Mouse (Mus musculus) cerebellum, adult 2 months (tissue): ENCODE measurements around the gene Arhgef2. TPM values are rescaled to one million over a fixed set of nuclear protein-coding genes. Genes with fewer than 3 reads are reported as not detected.

Experiments used
- DNase-seq, 2 experiments: peaks; one replicate each; pipeline ENCODE4 v3.0.0; 2021
- H3K27ac ChIP-seq: fragments of 200-500 bp; 2 replicates; pipeline ENCODE4 v1.5.1; 2012; ENCODE audit warnings: low read length, control low read depth, inconsistent platforms; ENCODE audit not compliant: insufficient read depth
- H3K27me3 ChIP-seq: fragments of 200-500 bp; 2 replicates; pipeline ENCODE4 v1.6.1; 2012; ENCODE audit warnings: inconsistent platforms, mild to moderate bottlenecking, low read length, moderate library complexity; ENCODE audit not compliant: control insufficient read depth, insufficient read depth
- H3K4me1 ChIP-seq: fragments of 200-500 bp; 2 replicates; pipeline ENCODE4 v1.6.1; 2011; ENCODE audit warnings: low read length; ENCODE audit not compliant: control insufficient read depth, insufficient read depth
- H3K4me3 ChIP-seq: fragments of 200-500 bp; replicated peaks from 2 replicates; pipeline ENCODE3; 2011; ENCODE audit warnings: mild to moderate bottlenecking, low read depth, low read length, control low read depth; ENCODE audit not compliant: insufficient read depth
- CTCF ChIP-seq: fragments of 200-500 bp; IDR thresholded peaks from 2 replicates; pipeline ENCODE4 v1.5.1; 2011; ENCODE audit warnings: low read depth, mild to moderate bottlenecking, control low read depth, low read length, moderate library complexity, borderline replicate concordance; ENCODE audit not compliant: insufficient read depth
- POLR2A ChIP-seq: fragments of 200-500 bp; IDR thresholded peaks from 2 replicates; pipeline ENCODE4 v1.6.1; 2011; ENCODE audit warnings: low read length, control low read depth, borderline replicate concordance; ENCODE audit not compliant: insufficient read depth
- WGBS: fragments of 180-500 bp; shearing (Covaris S2); methylation state at CpG from one replicate; pipeline ENCODE4 v1.1.7; 2018; 5-methylcytosine and 5-hydroxymethylcytosine counted together
- polyA plus RNA-seq: library from polyadenylated mRNA; depleted of rRNA; stranded (reverse); fragments of >200 nt; gene quantifications from 2 replicates; pipeline ENCODE4 v1.2.3, GENCODE M21; 2012

Gene Arhgef2
- polyA plus RNA-seq, 1 experiment = 129 TPM

- Histone ChIP-seq H3K4me3 (no peak overlapping the region), H3K4me1 (no peaks in the 10 kb centered on the region), H3K27me3 (no peaks in the 10 kb centered on the region), H3K27ac (no peak overlapping the region)
- DNase-seq = no peak
- no peak for TF ChIP-seq CTCF
- 96% methylated on average over 5 of the region's 5 CpGs for WGBS
These were observed 31.4 kb downstream of the Arhgef2 start for GRCm38 (mm10) chr3:88637134-88637533.

- no peak overlapping the region for H3K27ac ChIP-seq
- TF ChIP-seq POLR2A (no peak), CTCF (no peak)
- WGBS = 92% methylated on average over 12 of the region's 12 CpGs
- H3K27me3 ChIP-seq = no peaks in the 10 kb centered on the region
- DNase-seq = no peak
- H3K4me1 ChIP-seq = no peaks in the 10 kb centered on the region
- no peak overlapping the region for H3K4me3 ChIP-seq
These were observed 33.5 kb downstream of the Arhgef2 start for GRCm38 (mm10) chr3:88639239-88639638.

DNA sequence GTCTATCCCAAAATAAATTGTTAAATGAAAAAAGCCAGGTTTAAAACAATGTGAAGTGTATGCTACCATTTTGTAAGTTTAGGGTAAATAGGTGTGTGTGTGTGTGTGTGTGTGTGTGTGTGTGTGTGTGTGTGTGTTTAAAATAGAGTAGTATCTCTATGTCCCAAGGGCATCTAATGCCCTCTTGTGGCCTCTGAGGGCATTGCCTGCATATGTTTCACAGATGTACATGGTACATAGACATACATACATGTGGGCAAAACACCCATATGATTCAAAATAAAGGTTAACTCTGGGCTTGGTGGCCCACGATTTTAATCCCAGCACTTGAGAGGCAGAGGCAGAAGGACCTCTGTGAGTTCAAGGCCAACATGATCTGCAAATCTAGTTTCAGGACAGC lies 34.9 kb downstream of the Arhgef2 start:
- Histone ChIP-seq H3K27ac (no peak overlapping the region), H3K4me3 (no peak overlapping the region), H3K4me1 (no peaks in the 10 kb centered on the region), H3K27me3 (no peaks in the 10 kb centered on the region)
- peak; percentile 65 to 76 for DNase-seq
- 79% methylated on average over 1 of the region's 1 CpGs for WGBS
- TF ChIP-seq POLR2A = no peak
- TF ChIP-seq CTCF = peak; percentile 57

GRCm38 (mm10) chr3:88643078-88643477 lies 37.3 kb downstream of the Arhgef2 start:
- Histone ChIP-seq H3K27ac (no peak overlapping the region), H3K27me3 (no peaks in the 10 kb centered on the region), H3K4me1 (no peaks in the 10 kb centered on the region), H3K4me3 (no peak overlapping the region)
- TF ChIP-seq CTCF (no peak), POLR2A (no peak)
- DNase-seq = no peak
- 58% methylated on average over 5 of the region's 5 CpGs for WGBS

DNA sequence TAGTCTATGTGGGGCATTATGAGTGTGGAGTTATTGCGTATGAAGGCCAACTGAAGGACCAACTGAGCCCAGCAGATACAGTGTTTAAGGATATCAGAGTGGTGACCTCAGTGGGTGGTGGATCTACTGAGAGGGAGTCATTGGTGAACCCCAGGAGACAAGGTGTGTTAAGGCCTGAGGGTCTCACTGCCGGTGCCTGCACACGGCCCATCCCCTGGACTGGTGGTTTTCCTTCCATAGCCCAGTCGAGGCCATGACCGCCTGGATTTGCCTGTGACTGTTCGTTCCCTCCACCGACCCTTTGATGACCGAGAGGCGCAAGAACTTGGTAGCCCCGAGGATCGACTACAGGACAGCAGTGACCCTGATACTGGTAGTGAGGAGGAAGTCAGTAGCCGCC lies 40.2 kb downstream of the Arhgef2 start:
- 90% methylated on average over 12 of the region's 12 CpGs for whole genome bisulfite sequencing
- no peaks in the 10 kb centered on the region for H3K27me3 ChIP-seq
- no peaks in the 10 kb centered on the region for H3K4me1 ChIP-seq
- no peak overlapping the region for H3K27ac ChIP-seq
- TF ChIP-seq CTCF (no peak), POLR2A (no peak)
- no peak for DNase-seq
- H3K4me3 ChIP-seq = no peak overlapping the region

- no peak overlapping the region for H3K27ac ChIP-seq
- H3K4me1 ChIP-seq = no peaks in the 10 kb centered on the region
- no peak for DNase-seq
- H3K4me3 ChIP-seq = no peak overlapping the region
- 86% methylated on average over 6 of the region's 6 CpGs for WGBS
- no peaks in the 10 kb centered on the region for H3K27me3 ChIP-seq
- TF ChIP-seq CTCF (no peak), POLR2A (no peak)
These were observed 40.7 kb downstream of the Arhgef2 start for GRCm38 (mm10) chr3:88646426-88646995.

- H3K4me3 ChIP-seq = no peak overlapping the region
- no peaks in the 10 kb centered on the region for H3K4me1 ChIP-seq
- TF ChIP-seq CTCF (no peak), POLR2A (no peak)
- no peaks in the 10 kb centered on the region for H3K27me3 ChIP-seq
- WGBS = 64% methylated on average over 3 of the region's 3 CpGs
- DNase-seq = no peak
- no peak overlapping the region for H3K27ac ChIP-seq
These were observed 41.3 kb downstream of the Arhgef2 start for GRCm38 (mm10) chr3:88647076-88647475.

DNA sequence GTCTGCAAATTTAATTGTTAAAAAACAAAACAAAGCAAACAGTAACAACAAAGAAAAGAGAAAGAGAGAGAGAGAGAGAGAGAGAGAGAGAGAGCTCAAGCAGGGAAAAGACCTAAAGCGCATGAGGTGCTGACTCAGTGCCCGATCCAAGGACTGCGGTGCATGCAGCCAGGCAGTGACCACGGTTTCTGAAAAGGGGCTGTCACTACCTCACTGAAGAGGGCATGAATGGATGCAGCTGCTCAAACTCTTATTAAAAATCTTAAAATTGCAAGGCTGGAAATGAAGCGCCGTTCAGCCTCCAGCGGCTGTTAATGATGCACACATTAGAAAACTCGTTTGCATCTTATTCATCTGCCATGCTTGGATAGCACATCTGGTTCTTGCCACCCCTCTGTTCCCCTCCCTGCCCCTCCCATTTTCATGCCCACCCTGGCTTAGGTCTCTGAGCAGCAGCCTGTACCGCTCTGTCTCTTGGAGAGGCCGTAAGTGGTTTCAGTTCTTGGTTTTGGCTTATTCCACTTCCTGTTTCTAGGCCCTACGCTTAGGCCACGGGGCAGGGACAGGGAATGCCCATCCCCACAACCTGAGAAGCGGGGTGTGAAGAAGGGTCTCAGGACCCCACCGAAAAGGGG lies 42.1 kb downstream of the Arhgef2 start:
- H3K4me3 ChIP-seq = no peak overlapping the region
- H3K4me1 ChIP-seq = no peaks in the 10 kb centered on the region
- H3K27me3 ChIP-seq = no peaks in the 10 kb centered on the region
- no peak for DNase-seq
- TF ChIP-seq CTCF (no peak), POLR2A (no peak)
- 86% methylated on average over 14 of the region's 14 CpGs for WGBS
- no peak overlapping the region for H3K27ac ChIP-seq
